Mouse (Mus musculus) C2C12 (cell line): ENCODE measurements around the gene Camta1. TPM values are rescaled to one million over a fixed set of nuclear protein-coding genes. Genes with fewer than 3 reads are reported as not detected.

ENCODE experiments used
- H3K27me3 ChIP-seq: one replicate; pipeline ENCODE4 v1.6.1; 2011; ENCODE audit not compliant: control insufficient read depth, insufficient read depth, insufficient read length
- H3K36me3 ChIP-seq: one replicate; pipeline ENCODE4 v1.6.1; 2011; ENCODE audit not compliant: control insufficient read depth, insufficient read depth
- H3K4me3 ChIP-seq: one replicate; pipeline ENCODE4 v1.5.1; 2011; ENCODE audit warnings: mild to moderate bottlenecking, control low read depth; ENCODE audit not compliant: poor library complexity, insufficient read depth, severe bottlenecking
- H3K79me2 ChIP-seq: one replicate; pipeline ENCODE4 v1.6.1; 2011; ENCODE audit not compliant: control insufficient read depth, insufficient read depth
- H3K79me3 ChIP-seq: one replicate; pipeline ENCODE4 v1.6.1; 2011; ENCODE audit warnings: low read depth, control low read depth
- H3ac ChIP-seq: one replicate; pipeline ENCODE3; 2011; ENCODE audit warnings: low read depth; ENCODE audit not compliant: control insufficient read depth, insufficient read length
- CEBPB ChIP-seq: IDR thresholded peaks from one replicate; pipeline ENCODE4 v1.6.1; 2011; ENCODE audit warnings: low read depth, mild to moderate bottlenecking, control low read depth, moderate library complexity
- CTCF ChIP-seq: IDR thresholded peaks from one replicate; pipeline ENCODE4 v1.5.1; 2011; ENCODE audit not compliant: control insufficient read depth, insufficient read depth, insufficient read length
- FOSL1 ChIP-seq: IDR thresholded peaks from one replicate; pipeline ENCODE4 v1.8.0; 2011; ENCODE audit warnings: mild to moderate bottlenecking, low read length; ENCODE audit not compliant: poor library complexity, insufficient read depth, severe bottlenecking
- MAX ChIP-seq: IDR thresholded peaks from one replicate; pipeline ENCODE4 v1.6.1; 2011; ENCODE audit warnings: mild to moderate bottlenecking, control low read depth
- MYOD1 ChIP-seq: IDR thresholded peaks from one replicate; pipeline ENCODE4 v1.6.1; 2011; ENCODE audit warnings: low read depth; ENCODE audit not compliant: control insufficient read depth, insufficient read length
- MYOG ChIP-seq: IDR thresholded peaks from one replicate; pipeline ENCODE4 v1.6.1; 2011; ENCODE audit not compliant: control insufficient read depth, insufficient read length; ENCODE audit errors: extremely low read depth
- USF1 ChIP-seq: IDR thresholded peaks from one replicate; pipeline ENCODE4 v1.6.1; 2011; ENCODE audit warnings: low read depth, mild to moderate bottlenecking, control low read depth, moderate library complexity
- polyA plus RNA-seq: library from polyadenylated mRNA; unstranded; fragments of >200 nt; fragmentation: generic; extraction: Trizol; gene quantifications from one replicate; pipeline ENCODE4 v1.2.1, GENCODE M21; 2012; ENCODE audit warnings: missing spikeins

Camta1 gene
- polyA plus RNA-seq, 1 experiment = 21.7 TPM

- no peak for TF ChIP-seq MAX
- no peak for TF ChIP-seq USF1
- no peak for TF ChIP-seq FOSL1
- no peak for TF ChIP-seq MYOD1
- no peak for TF ChIP-seq CTCF
- no peak for TF ChIP-seq MYOG
- TF ChIP-seq CEBPB = no peak
- Histone ChIP-seq H3ac (no peak overlapping the region), H3K4me3 (no peak overlapping the region)
These were observed 258.1 kb downstream of the Camta1 start for GRCm38 (mm10) chr4:151603586-151603985.

GRCm38 (mm10) chr4:151595116-151595515 is 266.6 kb downstream of the Camta1 start:
- no peak overlapping the region for H3K4me3 ChIP-seq
- no peaks in the 10 kb centered on the region for H3K36me3 ChIP-seq
- no peak for TF ChIP-seq FOSL1
- no peaks in the 10 kb centered on the region for H3K27me3 ChIP-seq
- H3ac ChIP-seq = no peak overlapping the region
- H3K79me2 ChIP-seq = no peaks in the 10 kb centered on the region
- no peaks in the 10 kb centered on the region for H3K79me3 ChIP-seq

More at GRCm38 (mm10) chr4:151603586-151603985, 258.1 kb downstream of the Camta1 start:
- H3K27me3 ChIP-seq = no peaks in the 10 kb centered on the region
- no peaks in the 10 kb centered on the region for H3K79me2 ChIP-seq
- H3K36me3 ChIP-seq = no peaks in the 10 kb centered on the region
- no peaks in the 10 kb centered on the region for H3K79me3 ChIP-seq

- no peaks in the 10 kb centered on the region for H3K27me3 ChIP-seq
- H3ac ChIP-seq = no peak overlapping the region
- H3K36me3 ChIP-seq = no peaks in the 10 kb centered on the region
- TF ChIP-seq FOSL1 = no peak
- TF ChIP-seq USF1 = no peak
- TF ChIP-seq CEBPB = no peak
- no peak for TF ChIP-seq MYOG
- no peak for TF ChIP-seq MYOD1
- no peak for TF ChIP-seq CTCF
- no peak for TF ChIP-seq MAX
- H3K79me2 ChIP-seq = no peaks in the 10 kb centered on the region
- H3K79me3 ChIP-seq = no peaks in the 10 kb centered on the region
- no peak overlapping the region for H3K4me3 ChIP-seq
These were observed 268.6 kb downstream of the Camta1 start for GRCm38 (mm10) chr4:151593042-151593441.

GRCm38 (mm10) chr4:151586074-151586473 is 275.6 kb downstream of the Camta1 start:
- Histone ChIP-seq H3K36me3 (no peaks in the 10 kb centered on the region), H3K27me3 (peaks cover 19% of the 10 kb centered on the region), H3K79me2 (no peaks in the 10 kb centered on the region), H3ac (no peak overlapping the region), H3K79me3 (no peaks in the 10 kb centered on the region), H3K4me3 (no peak overlapping the region)
- TF ChIP-seq CEBPB (no peak), MYOD1 (no peak), MYOG (no peak), MAX (no peak), USF1 (no peak), CTCF (no peak), FOSL1 (no peak)

GRCm38 (mm10) chr4:151577961-151578360 is 283.7 kb downstream of the Camta1 start:
- Histone ChIP-seq H3K36me3 (no peaks in the 10 kb centered on the region), H3ac (no peak overlapping the region), H3K4me3 (no peak overlapping the region), H3K79me2 (no peaks in the 10 kb centered on the region), H3K79me3 (no peaks in the 10 kb centered on the region), H3K27me3 (peaks cover 15% of the 10 kb centered on the region)
- TF ChIP-seq MAX (no peak), MYOD1 (no peak), MYOG (no peak), USF1 (no peak), CEBPB (no peak), FOSL1 (no peak), CTCF (no peak)

GRCm38 (mm10) chr4:151576291-151577108 is 285.2 kb downstream of the Camta1 start:
- no peak overlapping the region for H3ac ChIP-seq
- H3K79me3 ChIP-seq = no peaks in the 10 kb centered on the region
- H3K36me3 ChIP-seq = no peaks in the 10 kb centered on the region
- TF ChIP-seq MYOG = no peak
- no peak for TF ChIP-seq MAX
- TF ChIP-seq FOSL1 = no peak
- no peak for TF ChIP-seq MYOD1
- TF ChIP-seq CTCF = no peak
- no peak for TF ChIP-seq USF1
- TF ChIP-seq CEBPB = no peak
- H3K4me3 ChIP-seq = no peak overlapping the region
- no peaks in the 10 kb centered on the region for H3K79me2 ChIP-seq
- peaks cover 21% of the 10 kb centered on the region for H3K27me3 ChIP-seq
